Mouse (Mus musculus) midbrain, embryonic 14.5 days (tissue): ENCODE measurements around the gene Etfbkmt. TPM values are rescaled to one million over a fixed set of nuclear protein-coding genes. Genes with fewer than 3 reads are reported as not detected.
"Not testable (repeated sequence)": the region's sequence is repeated elsewhere in the genome, so short reads cannot be mapped to it uniquely, and the experiment has no call there.

Experiments
- ATAC-seq: fragments of 200-750 bp; cut with Nextera tagmentation; 2 replicates; pipeline ENCODE4 v1.8.0; 2017; ENCODE audit warnings: moderate number of reproducible peaks, moderate library complexity; ENCODE audit not compliant: low FRiP score, low TSS enrichment
- DNase-seq: peaks from one replicate; pipeline ENCODE4 v3.0.0-alpha.2; 2015
- H3K27ac ChIP-seq: fragments of 300-500 bp; sonication (generic); replicated peaks from 2 replicates; pipeline ENCODE4 v1.5.1; 2014; ENCODE audit warnings: mild to moderate bottlenecking, low read depth, low read length, moderate library complexity
- H3K27me3 ChIP-seq: fragments of 300-500 bp; sonication (generic); 2 replicates; pipeline ENCODE4 v1.6.1; 2014; ENCODE audit warnings: low read length, control low read depth, mixed read lengths; ENCODE audit not compliant: control insufficient read depth, insufficient read depth
- H3K36me3 ChIP-seq: fragments of 300-500 bp; sonication (generic); 2 replicates; pipeline ENCODE4 v1.6.1; 2014; ENCODE audit warnings: low read length, control low read depth; ENCODE audit not compliant: control insufficient read depth, insufficient read depth
- H3K4me1 ChIP-seq: fragments of 300-500 bp; sonication (generic); 2 replicates; pipeline ENCODE4 v1.6.1; 2014; ENCODE audit warnings: mild to moderate bottlenecking, antibody characterized with exemption, low read length, control low read depth; ENCODE audit not compliant: control insufficient read depth, insufficient read depth
- H3K4me2 ChIP-seq: fragments of 300-500 bp; sonication (generic); 2 replicates; pipeline ENCODE4 v1.6.1; 2014; ENCODE audit warnings: mild to moderate bottlenecking, low read length, moderate library complexity
- H3K4me3 ChIP-seq: fragments of 300-500 bp; sonication (generic); replicated peaks from 2 replicates; pipeline ENCODE4 v1.5.1; 2014; ENCODE audit warnings: low read depth, low read length
- H3K9ac ChIP-seq: fragments of 300-500 bp; sonication (generic); replicated peaks from 2 replicates; pipeline ENCODE4 v1.6.1; 2014; ENCODE audit warnings: mild to moderate bottlenecking, low read length, moderate library complexity
- H3K9me3 ChIP-seq: fragments of 300-500 bp; sonication (generic); 2 replicates; pipeline ENCODE4 v1.6.1; 2016; ENCODE audit warnings: low read length, control low read depth, mixed read lengths; ENCODE audit not compliant: control insufficient read depth
- WGBS: fragments of 180-500 bp; shearing (Covaris S2); extraction: QIAGEN DNeasy Blood & Tissue Kit; methylation state at CpG from one replicate; pipeline ENCODE4 v1.1.7; 2014; 5-methylcytosine and 5-hydroxymethylcytosine counted together
- polyA plus RNA-seq: library from polyadenylated mRNA; unstranded; fragments of >200 nt; fragmentation: Nextera tagmentation; extraction: Ambion mirVana; gene quantifications from 2 replicates; pipeline ENCODE4 v1.2.1, GENCODE M21; 2014

The Etfbkmt gene
- polyA plus RNA-seq, 1 experiment from 2014 or later = 6.0 TPM

- H3K4me2 ChIP-seq = no peak overlapping the region
- H3K36me3 ChIP-seq = no peaks in the 10 kb centered on the region
- no peak for ATAC-seq
- DNase-seq = peak; percentile 54
- no peak overlapping the region for H3K4me3 ChIP-seq
- no peak overlapping the region for H3K9ac ChIP-seq
- no peaks in the 10 kb centered on the region for H3K27me3 ChIP-seq
- WGBS = 61% methylated on average over 4 of the region's 4 CpGs
- H3K27ac ChIP-seq = no peak overlapping the region
- no peaks in the 10 kb centered on the region for H3K9me3 ChIP-seq
- no peaks in the 10 kb centered on the region for H3K4me1 ChIP-seq
Observed at GRCm38 (mm10) chr6:149126675-149127074, 13.0 kb upstream of the Etfbkmt start.

GRCm38 (mm10) chr6:149129870-149130269 lies 9.8 kb upstream of the Etfbkmt start, which contains the start of gene Gm10203:
TSS of gene Gm10203 (plus strand) at chr6:149130170.
- not testable (repeated sequence) for ATAC-seq, H3K27ac ChIP-seq, H3K4me3 ChIP-seq, H3K4me2 ChIP-seq, H3K36me3 ChIP-seq, H3K27me3 ChIP-seq, H3K4me1 ChIP-seq, DNase-seq, H3K9ac ChIP-seq, H3K9me3 ChIP-seq
- 80% methylated on average over 8 of the region's 8 CpGs for WGBS

- Histone ChIP-seq H3K36me3 (no peaks in the 10 kb centered on the region), H3K9me3 (no peaks in the 10 kb centered on the region), H3K4me2 (no peak overlapping the region), H3K9ac (no peak overlapping the region), H3K4me1 (no peaks in the 10 kb centered on the region), H3K4me3 (no peak overlapping the region), H3K27me3 (no peaks in the 10 kb centered on the region), H3K27ac (no peak overlapping the region)
- DNase-seq (no peak), ATAC-seq (no peak)
- WGBS = 8% methylated on average over 3 of the region's 3 CpGs
Observed at GRCm38 (mm10) chr6:149131111-149131510, 8.5 kb upstream of the Etfbkmt start.

GRCm38 (mm10) chr6:149132311-149133077 lies 7.2 kb upstream of the Etfbkmt start:
- no peaks in the 10 kb centered on the region for H3K9me3 ChIP-seq
- H3K36me3 ChIP-seq = no peaks in the 10 kb centered on the region
- H3K27ac ChIP-seq = no peak overlapping the region
- no peak overlapping the region for H3K4me2 ChIP-seq
- WGBS = 35% methylated on average over 5 of the region's 5 CpGs
- no peak overlapping the region for H3K4me3 ChIP-seq
- no peaks in the 10 kb centered on the region for H3K4me1 ChIP-seq
- no peaks in the 10 kb centered on the region for H3K27me3 ChIP-seq
- ATAC-seq = peak; percentile 58; the same call in 1 of the 2 replicates
- H3K9ac ChIP-seq = no peak overlapping the region
- peak; percentile 84 for DNase-seq

GRCm38 (mm10) chr6:149134391-149135150 lies 5.1 kb upstream of the Etfbkmt start:
- DNase-seq (no peak), ATAC-seq (no peak)
- no peak overlapping the region for H3K9ac ChIP-seq
- no peaks in the 10 kb centered on the region for H3K27me3 ChIP-seq
- no peaks in the 10 kb centered on the region for H3K36me3 ChIP-seq
- WGBS = 33% methylated on average over 5 of the region's 5 CpGs
- H3K9me3 ChIP-seq = no peaks in the 10 kb centered on the region
- H3K4me1 ChIP-seq = no peaks in the 10 kb centered on the region
- H3K27ac ChIP-seq = no peak overlapping the region
- H3K4me2 ChIP-seq = no peak overlapping the region
- H3K4me3 ChIP-seq = no peak overlapping the region

- WGBS = 85% methylated on average over 6 of the region's 6 CpGs
- no peak overlapping the region for H3K4me3 ChIP-seq
- H3K4me2 ChIP-seq = no peak overlapping the region
- H3K27ac ChIP-seq = no peak overlapping the region
- no peaks in the 10 kb centered on the region for H3K36me3 ChIP-seq
- DNase-seq = no peak
- no peak overlapping the region for H3K9ac ChIP-seq
- ATAC-seq = no peak
- no peaks in the 10 kb centered on the region for H3K9me3 ChIP-seq
- no peaks in the 10 kb centered on the region for H3K27me3 ChIP-seq
- no peaks in the 10 kb centered on the region for H3K4me1 ChIP-seq
Observed at GRCm38 (mm10) chr6:149135631-149136030, 4.0 kb upstream of the Etfbkmt start.

GRCm38 (mm10) chr6:149137936-149138335 lies 1.7 kb upstream of the Etfbkmt start:
- Histone ChIP-seq H3K27ac (no peak overlapping the region), H3K27me3 (no peaks in the 10 kb centered on the region), H3K36me3 (no peaks in the 10 kb centered on the region), H3K9me3 (no peaks in the 10 kb centered on the region), H3K4me3 (no peak overlapping the region), H3K4me2 (no peak overlapping the region), H3K9ac (no peak overlapping the region), H3K4me1 (peaks cover 4% of the 10 kb centered on the region; the same call in 1 of the 2 replicates)
- DNase-seq (no peak), ATAC-seq (no peak)
- 88% methylated on average over 2 of the region's 2 CpGs for WGBS

GRCm38 (mm10) chr6:149139011-149139410 lies 638 bp upstream of the Etfbkmt start:
- H3K27me3 ChIP-seq = no peaks in the 10 kb centered on the region
- no peak overlapping the region for H3K4me3 ChIP-seq
- H3K4me2 ChIP-seq = no peak overlapping the region
- no peaks in the 10 kb centered on the region for H3K9me3 ChIP-seq
- DNase-seq = no peak
- no peak overlapping the region for H3K27ac ChIP-seq
- ATAC-seq = no peak
- peaks cover 4% of the 10 kb centered on the region; the same call in 1 of the 2 replicates for H3K4me1 ChIP-seq
- no peaks in the 10 kb centered on the region for H3K36me3 ChIP-seq
- H3K9ac ChIP-seq = no peak overlapping the region
- WGBS = 92% methylated on average over 3 of the region's 3 CpGs
